Mouse (Mus musculus) right cerebral cortex, postnatal 14 days (tissue): Measurements from ENCODE around the gene Ipcef1.
"Not testable (repeated sequence)": the region's sequence is repeated elsewhere in the genome, so short reads cannot be mapped to it uniquely, and the experiment has no call there.

Source experiments
- DNase-seq: peaks from one replicate; pipeline ENCODE4 v3.0.0; 2022

The Ipcef1 gene

DNA sequence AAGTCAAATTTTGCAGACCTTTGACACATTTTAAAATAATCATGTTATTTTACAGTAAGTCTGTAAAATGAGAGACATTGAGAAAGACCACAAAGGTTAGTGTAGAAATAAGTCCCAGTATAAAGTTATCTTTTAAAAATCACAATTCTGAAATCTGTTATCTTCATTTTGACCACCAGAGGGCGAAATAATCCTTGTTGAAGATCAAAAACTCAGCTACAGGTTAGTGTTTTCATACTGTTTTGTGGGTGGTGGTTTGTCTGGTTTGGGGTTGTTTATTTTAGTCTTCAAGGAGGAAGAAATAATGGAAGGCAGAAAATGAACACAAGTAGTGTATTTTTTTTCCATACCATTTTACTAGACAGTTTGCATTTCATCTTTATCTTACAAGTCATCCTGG lies 166.8 kb downstream of the Ipcef1 start:
- DNase-seq, result no peak

DNA sequence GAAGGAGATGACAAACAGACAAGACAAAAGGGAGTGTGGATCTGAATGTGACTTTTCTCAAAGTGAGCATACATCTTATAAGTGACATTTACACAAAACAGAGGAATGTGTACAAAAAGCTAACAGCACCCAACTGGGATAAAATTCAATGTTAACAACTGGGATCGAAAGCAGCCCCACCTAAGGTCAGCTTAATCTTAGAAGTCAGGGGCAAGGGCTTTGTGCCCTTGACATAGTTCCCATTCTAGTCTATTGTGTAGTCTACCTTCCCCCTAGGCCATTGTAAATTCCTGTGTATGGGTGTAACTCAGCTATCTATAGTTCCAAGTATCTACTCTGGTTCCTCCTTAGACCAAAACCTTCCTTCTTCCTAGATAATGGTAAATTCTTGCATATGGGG lies 170.2 kb downstream of the Ipcef1 start:
- DNase-seq, result not testable (repeated sequence)

DNA sequence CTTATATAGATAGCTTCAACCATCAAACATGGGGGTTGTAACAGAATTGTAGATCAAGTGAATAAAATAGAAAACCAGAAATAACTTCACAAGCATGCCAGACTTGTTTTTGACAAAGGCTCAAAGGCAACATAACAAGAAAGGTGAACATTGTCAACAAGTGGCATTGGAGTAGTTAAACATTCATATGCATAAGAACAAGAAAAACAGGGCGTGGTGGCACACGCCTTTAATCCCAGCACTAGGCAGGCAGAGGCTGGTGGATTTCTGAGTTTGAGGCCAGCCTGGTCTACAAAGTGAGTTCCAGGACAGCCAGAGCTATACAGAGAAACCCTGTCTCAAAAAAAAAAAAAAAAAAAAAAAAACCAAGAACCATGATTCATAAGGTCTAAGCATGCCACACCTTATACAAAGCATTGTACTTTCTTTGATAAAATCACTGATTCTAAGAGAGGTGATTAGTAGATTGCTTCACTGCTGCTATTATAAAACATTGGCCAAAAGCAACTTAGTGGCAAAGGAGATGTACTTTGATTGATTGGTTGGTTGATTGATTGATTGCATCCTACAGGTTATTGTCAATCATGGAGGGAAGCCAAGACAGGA lies 173.9 kb downstream of the Ipcef1 start:
- no peak for DNase-seq

DNA sequence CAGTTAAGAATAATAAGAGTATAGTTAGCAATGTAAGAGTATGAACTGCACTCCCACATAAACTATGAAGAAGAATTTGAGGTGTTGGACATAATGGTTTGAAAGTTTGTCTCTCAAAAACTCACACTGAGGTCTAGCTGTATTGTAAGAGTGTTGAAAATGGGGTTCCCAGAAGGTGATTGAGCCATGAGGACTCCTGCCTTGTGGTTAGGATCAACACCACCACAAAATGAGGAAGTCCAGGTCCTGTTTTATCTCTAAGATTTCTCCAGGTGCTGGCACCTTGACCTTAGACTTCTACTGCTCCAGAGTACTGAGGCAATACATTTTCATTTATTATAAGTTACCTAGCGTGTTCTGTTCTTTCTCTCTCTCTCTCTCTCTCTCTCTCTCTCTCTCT lies 178.4 kb downstream of the Ipcef1 start:
- DNase-seq, result no peak

DNA sequence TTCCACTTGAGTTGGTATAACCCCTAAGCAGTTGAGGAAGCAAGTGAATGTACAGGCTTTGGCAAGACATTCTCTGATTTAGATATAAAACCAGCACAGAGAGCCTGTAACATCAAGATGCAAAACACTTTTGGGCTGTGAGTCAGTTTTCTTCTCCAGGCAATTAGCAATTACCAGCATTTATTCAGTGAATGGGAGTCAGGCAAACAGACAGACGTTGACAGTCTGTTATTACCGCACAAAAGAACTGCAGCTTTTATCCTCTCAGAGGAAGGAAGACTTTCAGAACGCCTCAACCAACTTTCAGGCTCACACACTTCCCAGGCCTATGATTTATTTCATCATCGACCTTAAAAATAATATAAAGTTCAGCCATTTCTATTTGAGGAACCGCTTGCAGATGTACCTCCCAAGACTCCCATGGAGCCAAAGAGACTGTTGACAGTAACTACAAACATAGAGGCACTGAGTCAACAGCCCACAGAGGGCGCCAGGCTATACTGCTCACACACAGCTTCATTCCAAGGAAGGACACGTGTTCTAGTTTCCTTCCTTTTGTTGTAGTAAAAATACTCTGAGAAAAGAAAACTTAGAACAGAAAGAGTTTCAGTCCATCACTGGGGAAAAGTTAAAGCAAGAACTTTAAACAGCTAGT lies 180.7 kb downstream of the Ipcef1 start:
- no peak for DNase-seq

DNA sequence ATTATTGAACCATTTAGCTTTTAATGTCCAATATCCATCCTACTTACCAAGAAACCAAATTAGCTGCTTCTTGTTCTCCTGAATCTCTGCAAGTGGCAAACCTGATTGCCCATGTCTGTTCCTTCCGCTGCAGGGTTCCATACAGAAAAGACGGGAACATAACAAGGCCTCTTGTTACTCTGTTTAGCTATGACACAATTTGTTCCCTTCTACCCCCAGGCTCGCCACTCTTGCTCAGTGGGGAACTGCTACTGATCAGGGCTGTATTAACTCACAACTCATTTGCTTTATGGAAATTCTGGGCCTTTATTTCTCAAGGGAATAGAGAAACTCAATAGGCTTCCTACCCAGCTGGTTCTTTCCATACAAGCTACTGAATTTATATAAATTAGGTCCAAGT lies 196.5 kb downstream of the Ipcef1 start:
- DNase-seq, result no peak

DNA sequence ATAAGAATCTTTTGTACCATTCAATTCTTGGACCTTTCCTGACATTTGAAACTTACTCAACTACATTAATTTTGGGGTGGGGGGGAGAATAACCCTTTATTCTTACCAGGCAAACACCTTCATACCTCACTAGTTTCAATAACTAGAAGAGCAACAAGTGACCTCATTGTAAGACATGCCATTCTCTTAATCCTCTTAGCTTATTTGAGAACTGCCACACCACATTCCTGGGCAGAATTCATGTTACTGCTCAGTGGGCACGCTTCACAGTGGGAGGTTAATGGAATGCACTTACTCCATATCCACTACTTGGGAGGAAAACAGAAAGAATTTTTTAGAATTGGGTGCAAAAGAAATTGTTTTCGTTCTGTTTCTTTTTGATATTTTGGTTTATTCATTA lies 203.4 kb downstream of the Ipcef1 start:
- no peak for DNase-seq

DNA sequence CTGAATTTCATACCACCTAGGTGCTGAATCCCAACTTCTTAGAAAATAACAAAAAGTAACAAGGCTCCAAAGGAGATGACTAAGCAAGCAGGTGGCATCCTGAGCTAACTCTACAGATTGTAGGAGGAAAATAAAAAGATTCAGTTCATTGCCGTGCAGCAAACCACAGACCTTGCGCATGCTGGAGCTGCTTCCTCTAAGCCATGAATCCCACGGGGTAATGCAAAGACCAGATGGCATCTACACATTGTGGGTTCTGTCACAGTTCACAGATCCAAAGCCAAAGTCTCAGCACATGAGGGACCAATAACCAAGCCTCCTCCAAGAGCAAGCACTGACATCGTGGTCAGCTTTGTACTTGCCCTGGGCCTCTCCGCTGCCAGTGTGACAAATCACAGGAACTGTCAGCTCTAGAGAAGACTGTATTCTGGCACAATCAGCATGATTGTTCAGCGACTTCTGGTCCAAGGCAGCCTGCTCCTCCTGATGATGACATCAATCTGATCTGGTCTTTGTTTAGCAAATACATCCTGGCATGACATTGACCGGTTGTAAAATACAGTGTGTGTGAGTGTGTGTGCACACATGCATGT lies 204.0 kb downstream of the Ipcef1 start:
- DNase-seq, result no peak

DNA sequence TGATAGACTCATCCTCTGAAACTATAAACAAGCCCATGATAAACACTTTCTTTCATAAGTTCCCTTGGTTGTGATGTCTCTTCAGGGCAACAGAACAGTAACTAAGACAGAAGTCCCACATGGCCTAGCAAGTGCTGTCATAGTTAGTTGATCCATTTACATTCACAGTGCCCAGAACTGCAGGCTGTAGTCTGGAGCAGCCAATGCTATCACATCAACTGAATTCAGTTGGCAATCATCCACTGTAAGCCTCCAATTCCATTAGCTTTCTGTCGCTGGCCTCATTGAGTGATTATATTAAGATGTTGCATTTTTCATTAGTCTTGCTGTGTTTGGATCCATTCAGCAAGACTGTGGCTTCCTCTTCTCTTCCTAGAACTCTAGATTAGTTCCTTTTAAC lies 206.0 kb downstream of the Ipcef1 start:
- no peak for DNase-seq

DNA sequence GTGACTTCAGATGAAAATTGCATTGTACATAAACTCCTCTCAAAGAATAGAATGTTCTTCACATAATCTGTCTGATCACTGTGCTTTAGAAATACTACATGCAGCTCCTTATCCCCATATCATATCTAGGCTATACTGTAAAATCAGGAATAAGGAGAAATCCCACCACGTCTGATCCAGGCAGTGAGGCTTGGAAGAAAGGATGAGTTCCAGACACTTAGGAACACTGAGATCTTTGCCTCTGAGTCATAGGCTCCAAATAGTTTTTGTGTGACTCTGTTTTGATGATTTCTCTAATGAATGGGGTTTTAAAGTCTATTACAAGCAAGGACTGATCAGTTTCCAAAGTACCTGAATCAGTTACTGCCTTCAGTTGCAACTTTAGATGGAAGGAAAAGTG lies 210.1 kb downstream of the Ipcef1 start:
- no peak for DNase-seq
